Mouse (Mus musculus) embryo, embryonic 11 days (tissue): Measurements from ENCODE around the gene Olfr1179.
"Not testable (repeated sequence)": the region's sequence is repeated elsewhere in the genome, so short reads cannot be mapped to it uniquely, and the experiment has no call there.

Experiments used
- DNase-seq: peaks from one replicate; pipeline ENCODE4 v3.0.0-alpha.2; 2015

Gene Olfr1179

DNA sequence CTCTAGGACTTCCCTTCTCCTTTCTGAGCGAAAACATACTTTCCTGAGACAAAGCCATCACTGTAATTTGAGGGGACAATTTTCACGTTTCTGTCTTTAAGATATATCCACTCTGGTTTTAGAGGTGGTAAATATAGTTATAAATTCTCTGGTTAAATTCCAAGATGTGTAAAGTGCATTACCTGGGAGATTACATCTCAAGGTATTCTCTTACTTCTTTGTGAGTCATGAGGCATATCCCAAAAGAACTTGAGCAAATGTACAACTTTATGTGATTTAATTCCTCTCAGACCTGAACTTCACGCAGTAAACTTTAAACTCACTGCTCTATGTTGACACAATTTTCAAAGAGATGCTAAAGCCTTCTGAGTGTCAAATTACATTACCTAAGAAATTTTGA lies at the start of gene Olfr1179:
Gene Olfr1179, minus strand, starts transcription at position 101 of the 400 bp plus-strand sequence.
- DNase-seq: no peak

DNA sequence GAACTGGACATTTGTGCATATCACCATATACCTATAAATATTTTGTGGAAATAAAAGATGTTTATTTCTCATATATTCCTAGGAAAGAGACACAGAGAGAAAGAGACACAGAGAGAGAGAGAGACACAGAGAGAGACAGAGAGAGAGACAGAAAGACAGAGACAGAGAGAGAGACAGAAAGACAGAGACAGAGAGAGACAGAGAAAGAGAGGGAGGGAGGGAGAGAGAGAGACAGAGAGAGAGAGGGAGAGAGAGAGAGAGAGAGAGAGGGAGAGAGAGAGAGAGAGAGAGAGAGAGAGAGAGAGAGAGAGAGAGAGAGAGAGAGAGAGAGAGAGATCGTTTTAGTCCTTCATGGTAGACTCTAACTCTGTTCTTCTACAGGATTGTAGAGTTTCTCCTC lies 48.3 kb upstream of the Olfr1179 start, which contains the start of gene Olfr1183:
Gene Olfr1183, plus strand, starts transcription at position 301 of the 400 bp plus-strand sequence.
- not testable (repeated sequence) for DNase-seq

DNA sequence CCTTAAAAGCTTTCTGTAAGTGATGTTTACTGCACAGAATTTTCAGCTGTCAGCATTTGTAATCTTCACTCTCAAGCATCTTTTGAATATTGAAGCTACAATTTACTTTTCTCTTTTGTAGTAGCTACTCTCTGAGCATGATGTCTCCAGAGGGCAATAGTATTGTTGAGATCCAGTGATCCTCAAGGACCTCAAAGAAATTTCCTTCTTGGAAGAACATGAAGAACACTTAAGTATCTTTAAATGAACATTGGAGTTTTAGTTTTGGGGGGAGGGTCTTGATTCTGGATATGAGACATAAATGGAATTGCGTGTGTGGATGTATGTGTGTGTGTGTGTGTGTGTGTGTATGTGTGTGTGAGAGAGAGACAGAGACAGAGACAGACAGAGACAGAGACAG lies 42.8 kb upstream of the Olfr1179 start, which contains the start of gene Gm13757:
Gene Gm13757, minus strand, starts transcription at position 101 of the 400 bp plus-strand sequence.
- no peak for DNase-seq

DNA sequence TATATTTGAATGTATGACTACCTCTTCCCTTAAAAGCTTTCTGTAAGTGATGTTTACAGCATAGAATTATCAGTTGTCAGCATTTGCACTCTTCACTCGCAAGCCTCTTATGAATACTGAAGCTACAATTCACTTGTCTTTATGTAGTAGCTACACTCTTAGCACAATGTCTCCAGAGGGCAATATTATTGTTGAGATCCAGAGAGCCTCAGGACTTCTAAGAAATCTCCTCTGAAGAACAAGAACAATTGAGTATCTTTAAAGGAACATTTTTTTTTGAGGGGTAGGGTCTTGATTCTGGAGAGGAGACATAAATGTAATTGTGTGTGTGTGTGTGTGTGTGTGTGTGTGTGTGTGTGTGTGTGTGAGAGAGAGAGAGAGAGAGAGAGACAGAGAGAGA lies 19.8 kb upstream of the Olfr1179 start, which contains the start of gene Olfr1181:
Gene Olfr1181, minus strand, starts transcription at position 101 of the 400 bp plus-strand sequence.
- no peak for DNase-seq

DNA sequence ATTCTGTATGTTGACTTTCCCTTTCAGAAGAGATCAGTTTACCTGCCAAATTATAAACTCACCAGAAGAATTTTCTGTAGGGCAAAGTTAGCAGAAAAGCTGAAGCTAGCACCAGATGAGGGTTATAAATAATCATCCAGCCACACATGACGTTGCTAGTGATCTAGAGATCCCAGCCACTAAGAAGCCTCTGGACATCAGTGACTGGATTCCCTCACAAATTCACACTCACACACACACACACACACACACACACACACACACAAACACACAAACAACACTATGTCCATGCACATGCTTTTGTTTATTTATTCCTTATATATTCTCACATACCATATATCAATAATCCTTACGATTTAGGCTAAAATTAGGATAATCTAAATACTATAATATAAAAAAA lies 12.8 kb upstream of the Olfr1179 start, which contains the start of gene Olfr1180:
Gene Olfr1180, minus strand, starts transcription at position 101 of the 400 bp plus-strand sequence.
- DNase-seq: no peak

DNA sequence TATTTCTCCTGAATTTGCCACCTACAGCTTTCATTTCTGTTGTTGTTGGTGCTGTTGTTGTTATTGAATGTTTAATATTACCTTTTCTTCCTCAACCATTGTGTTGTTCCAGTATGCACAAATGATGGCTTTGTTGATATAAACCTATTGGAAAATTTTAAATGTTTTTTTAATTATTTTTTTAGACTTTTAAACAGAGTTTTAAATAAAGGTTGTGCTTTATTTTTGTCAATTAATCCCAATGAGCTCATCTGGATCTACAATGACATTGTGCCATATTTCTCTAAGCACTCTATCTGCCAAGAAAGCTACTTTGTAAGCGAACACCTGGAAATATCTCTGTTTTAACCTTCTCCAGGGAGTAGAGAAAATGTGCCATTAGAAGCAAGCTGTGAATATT lies 19.5 kb downstream of the Olfr1179 start, which contains the start of gene Olfr1178:
Gene Olfr1178, plus strand, starts transcription at position 301 of the 400 bp plus-strand sequence.
- no peak for DNase-seq

DNA sequence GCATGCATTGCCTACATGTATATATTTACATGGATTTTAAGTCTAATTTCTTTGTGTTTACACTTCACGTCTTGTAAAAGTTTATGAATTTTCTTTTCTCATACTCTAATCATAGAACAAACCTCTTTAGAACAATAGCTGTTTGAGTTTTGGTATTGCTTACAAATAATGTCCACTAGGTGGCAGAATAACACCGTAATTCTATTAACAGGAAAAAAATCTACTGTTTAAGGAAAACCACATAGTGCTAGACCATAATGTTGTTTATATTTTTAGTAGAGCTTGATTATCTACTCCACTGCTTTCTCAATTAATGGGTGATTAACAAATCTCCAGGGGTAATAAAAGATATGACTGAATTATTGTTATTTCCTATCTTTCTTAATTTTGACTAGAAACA lies 49.9 kb downstream of the Olfr1179 start:
- peak; percentile 65 for DNase-seq
